Mouse (Mus musculus): ENCODE data around the gene Neurod1.
A peak's percentile ranks its signal among the peaks of the same experiment; 100 is the strongest.

Neurod1 gene

GRCm38 (mm10) chr2:79456575-79457349, at the start of gene Neurod1, which contains the start of gene Cerkl:
Gene Neurod1 (minus strand): TSS chr2:79456751.
Gene Cerkl (minus strand): TSS chr2:79456785.
- no peak for DNase-seq

- DNase-seq = peak; percentile 7 to 47
Observed at GRCm38 (mm10) chr2:79498990-79499755, 42.6 kb upstream of the Neurod1 start.

GRCm38 (mm10) chr2:79485127-79485526, 28.6 kb upstream of the Neurod1 start:
- DNase-seq = no peak

- DNase-seq = no peak
Observed at GRCm38 (mm10) chr2:79482511-79482910, 26.0 kb upstream of the Neurod1 start.

GRCm38 (mm10) chr2:79462411-79462810, 5.9 kb upstream of the Neurod1 start:
- no peak for DNase-seq

- no peak for DNase-seq
Observed at GRCm38 (mm10) chr2:79461861-79462260, 5.3 kb upstream of the Neurod1 start.

- DNase-seq = no peak
Observed at GRCm38 (mm10) chr2:79460586-79460985, 4.0 kb upstream of the Neurod1 start.

GRCm38 (mm10) chr2:79460107-79460506, 3.6 kb upstream of the Neurod1 start:
- no peak for DNase-seq

GRCm38 (mm10) chr2:79459061-79460045, 2.8 kb upstream of the Neurod1 start:
- DNase-seq = no peak

GRCm38 (mm10) chr2:79457932-79458331, 1.4 kb upstream of the Neurod1 start:
- DNase-seq = no peak

- DNase-seq = no peak
Observed at GRCm38 (mm10) chr2:79457434-79457833, 883 bp upstream of the Neurod1 start.

- DNase-seq = no peak
Observed at GRCm38 (mm10) chr2:79455646-79456045, 905 bp downstream of the Neurod1 start.

GRCm38 (mm10) chr2:79454786-79455446, 1.6 kb downstream of the Neurod1 start:
- no peak for DNase-seq

- DNase-seq = peak in 1 of 2 experiments; percentile 33
Observed at GRCm38 (mm10) chr2:79453901-79454781, 2.4 kb downstream of the Neurod1 start.

- no peak for DNase-seq
Observed at GRCm38 (mm10) chr2:79451438-79451837, 5.1 kb downstream of the Neurod1 start.

- no peak for DNase-seq
Observed at GRCm38 (mm10) chr2:79450684-79451394, 5.7 kb downstream of the Neurod1 start.

GRCm38 (mm10) chr2:79449371-79449770, 7.2 kb downstream of the Neurod1 start:
- no peak for DNase-seq

GRCm38 (mm10) chr2:79447198-79447597, 9.4 kb downstream of the Neurod1 start:
- no peak for DNase-seq

GRCm38 (mm10) chr2:79443861-79444620, 12.5 kb downstream of the Neurod1 start:
- no peak for DNase-seq

GRCm38 (mm10) chr2:79443401-79443800, 13.2 kb downstream of the Neurod1 start:
- no peak for DNase-seq

Measured in spleen, adult 18-20 months (tissue).